Mouse (Mus musculus) heart, postnatal 0 days (tissue): ENCODE measurements around the gene Tom1l1. TPM values are rescaled to one million over a fixed set of nuclear protein-coding genes. Genes with fewer than 3 reads are reported as not detected.

ENCODE experiments used
- ATAC-seq: fragments of 200-750 bp; cut with Nextera tagmentation; 2 replicates; pipeline ENCODE4 v1.8.0; 2017; ENCODE audit warnings: low read depth, moderate number of reproducible peaks, moderate library complexity; ENCODE audit not compliant: insufficient read depth
- DNase-seq: peaks from one replicate; pipeline ENCODE4 v3.0.0-alpha.2; 2016; ENCODE audit warnings: low spot score
- H3K27ac ChIP-seq: fragments of 300-500 bp; sonication (generic); 2 replicates; pipeline ENCODE4 v1.5.1; 2014; ENCODE audit warnings: low read depth, mild to moderate bottlenecking
- H3K27me3 ChIP-seq: fragments of 300-500 bp; sonication (generic); 2 replicates; pipeline ENCODE4 v1.6.1; 2014; ENCODE audit warnings: low read length, mixed read lengths; ENCODE audit not compliant: control insufficient read depth, insufficient read depth
- H3K36me3 ChIP-seq: fragments of 300-500 bp; sonication (generic); replicated peaks from 2 replicates; pipeline ENCODE4 v1.6.1; 2014; ENCODE audit warnings: low read length, mixed read lengths; ENCODE audit not compliant: control insufficient read depth, insufficient read depth
- H3K4me1 ChIP-seq: fragments of 300-500 bp; sonication (generic); 2 replicates; pipeline ENCODE4 v1.6.1; 2014; ENCODE audit warnings: antibody characterized with exemption; ENCODE audit not compliant: control insufficient read depth, insufficient read depth
- H3K4me2 ChIP-seq: fragments of 300-500 bp; sonication (generic); 2 replicates; pipeline ENCODE4 v1.6.1; 2014; ENCODE audit warnings: low read depth, mild to moderate bottlenecking, low read length, moderate library complexity
- H3K4me3 ChIP-seq: fragments of 300-500 bp; sonication (generic); 2 replicates; pipeline ENCODE4 v1.5.1; 2014; ENCODE audit warnings: low read depth, low read length
- H3K9ac ChIP-seq: fragments of 300-500 bp; sonication (generic); replicated peaks from 2 replicates; pipeline ENCODE4 v1.6.1; 2014; ENCODE audit warnings: low read depth, low read length, mixed read lengths
- H3K9me3 ChIP-seq: fragments of 300-500 bp; sonication (generic); replicated peaks from 2 replicates; pipeline ENCODE4 v1.6.1; 2016; ENCODE audit warnings: low read length; ENCODE audit not compliant: control insufficient read depth
- CTCF ChIP-seq: IDR thresholded peaks from 2 replicates; pipeline ENCODE4 v1.5.1; 2016; ENCODE audit warnings: antibody characterized with exemption, control low read depth, low read depth
- EP300 ChIP-seq: IDR thresholded peaks from 2 replicates; pipeline ENCODE4 v1.6.1; 2016; ENCODE audit warnings: antibody characterized with exemption, low read depth
- WGBS: fragments of 180-500 bp; shearing (Covaris S2); extraction: QIAGEN DNeasy Blood & Tissue Kit; methylation state at CpG from one replicate; pipeline ENCODE4 v1.1.7; 2014; 5-methylcytosine and 5-hydroxymethylcytosine counted together
- polyA plus RNA-seq: library from polyadenylated mRNA; unstranded; fragments of >200 nt; fragmentation: Nextera tagmentation; extraction: Ambion mirVana; gene quantifications from 2 replicates; pipeline ENCODE4 v1.2.1, GENCODE M21; 2015
- total RNA-seq: library from RNA; depleted of rRNA; stranded (reverse); fragments of >200 nt; gene quantifications from 2 replicates; pipeline ENCODE4 v1.2.3, GENCODE M21; 2014; ENCODE audit warnings: low replicate concordance; rRNA removed

Tom1l1 gene
- total and polyA plus RNA-seq, 2 experiments from 2014 or later = 14.8 to 16.3 TPM

DNA sequence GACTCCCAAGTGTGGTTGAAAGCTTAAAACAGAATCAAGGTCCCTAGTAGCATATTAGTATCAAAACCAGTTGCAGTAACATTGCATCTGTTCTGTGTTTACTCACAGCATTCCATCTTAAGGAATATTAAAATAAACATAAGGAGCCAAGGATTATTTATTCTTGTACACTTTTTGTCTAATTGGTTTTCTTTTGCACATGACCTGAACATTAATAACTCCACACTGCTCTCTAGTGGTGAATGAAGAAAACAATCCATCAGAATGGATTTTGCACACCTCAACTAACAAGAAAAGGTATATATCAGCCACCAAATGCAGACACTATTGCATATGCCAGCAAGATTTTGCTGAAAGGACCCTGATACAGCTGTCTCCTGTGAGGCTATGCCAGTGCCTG, 71.7 kb downstream of the Tom1l1 start:
- Histone ChIP-seq H3K9ac (no peak overlapping the region), H3K4me1 (no peaks in the 10 kb centered on the region), H3K27me3 (no peaks in the 10 kb centered on the region), H3K36me3 (peaks cover 4% of the 10 kb centered on the region; the same call in 1 of the 2 replicates), H3K4me2 (no peak overlapping the region), H3K9me3 (no peaks in the 10 kb centered on the region), H3K27ac (no peak overlapping the region), H3K4me3 (no peak overlapping the region)
- ATAC-seq (no peak), DNase-seq (peak; percentile 71)
- peak; percentile 73 for TF ChIP-seq CTCF
- TF ChIP-seq EP300 = no peak

DNA sequence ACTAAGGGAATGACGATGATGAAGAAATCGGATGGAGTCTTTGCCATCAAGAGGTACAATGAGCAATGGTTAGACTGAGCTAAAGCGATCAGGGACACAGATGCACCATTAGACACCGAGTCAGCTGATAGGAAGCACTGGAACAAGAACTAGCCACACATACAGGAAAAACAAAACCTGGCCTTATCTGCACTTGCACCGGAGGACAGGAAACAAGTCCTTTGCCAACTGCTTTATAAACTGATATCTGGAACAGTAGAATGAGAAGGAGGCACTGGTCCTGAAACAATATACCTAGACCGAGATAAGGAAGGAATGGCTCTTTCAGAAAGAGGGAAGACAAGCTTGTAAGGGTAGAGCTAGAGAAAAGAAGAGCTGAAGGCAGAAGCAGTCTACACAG, 73.4 kb downstream of the Tom1l1 start:
- H3K9me3 ChIP-seq = no peaks in the 10 kb centered on the region
- H3K36me3 ChIP-seq = peaks cover 4% of the 10 kb centered on the region; the same call in 1 of the 2 replicates
- no peak overlapping the region for H3K4me2 ChIP-seq
- H3K4me1 ChIP-seq = no peaks in the 10 kb centered on the region
- H3K27me3 ChIP-seq = no peaks in the 10 kb centered on the region
- no peak for DNase-seq
- no peak overlapping the region for H3K9ac ChIP-seq
- no peak overlapping the region for H3K27ac ChIP-seq
- ATAC-seq = no peak
- WGBS = 53% methylated on average over 6 of the region's 6 CpGs
- H3K4me3 ChIP-seq = no peak overlapping the region
- TF ChIP-seq CTCF = no peak
- no peak for TF ChIP-seq EP300

DNA sequence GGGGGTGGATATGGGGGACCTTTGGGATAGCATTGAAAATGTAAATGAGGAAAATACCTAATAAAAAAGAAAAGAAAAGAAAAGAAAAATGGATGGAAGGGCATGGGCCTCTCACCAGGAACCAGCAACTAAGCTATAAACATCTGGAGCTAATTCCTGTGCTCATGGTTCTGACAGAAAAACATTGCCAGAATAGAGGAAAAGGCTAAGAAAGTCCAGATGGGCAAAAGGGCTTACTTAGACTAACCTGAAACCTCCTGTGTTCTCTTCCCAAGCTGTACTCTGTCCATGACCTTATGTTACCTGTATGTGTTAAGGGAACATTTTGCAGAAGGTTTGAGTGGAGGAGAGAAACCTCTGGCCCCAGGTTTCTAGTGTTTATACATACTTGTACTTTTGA, 76.0 kb downstream of the Tom1l1 start:
- Histone ChIP-seq H3K9ac (no peak overlapping the region), H3K27ac (no peak overlapping the region), H3K36me3 (peaks cover 1% of the 10 kb centered on the region; the same call in 1 of the 2 replicates), H3K4me3 (no peak overlapping the region), H3K27me3 (no peaks in the 10 kb centered on the region), H3K4me2 (no peak overlapping the region), H3K9me3 (no peaks in the 10 kb centered on the region), H3K4me1 (no peaks in the 10 kb centered on the region)
- no peak for DNase-seq
- TF ChIP-seq CTCF (no peak), EP300 (no peak)
- no peak for ATAC-seq

DNA sequence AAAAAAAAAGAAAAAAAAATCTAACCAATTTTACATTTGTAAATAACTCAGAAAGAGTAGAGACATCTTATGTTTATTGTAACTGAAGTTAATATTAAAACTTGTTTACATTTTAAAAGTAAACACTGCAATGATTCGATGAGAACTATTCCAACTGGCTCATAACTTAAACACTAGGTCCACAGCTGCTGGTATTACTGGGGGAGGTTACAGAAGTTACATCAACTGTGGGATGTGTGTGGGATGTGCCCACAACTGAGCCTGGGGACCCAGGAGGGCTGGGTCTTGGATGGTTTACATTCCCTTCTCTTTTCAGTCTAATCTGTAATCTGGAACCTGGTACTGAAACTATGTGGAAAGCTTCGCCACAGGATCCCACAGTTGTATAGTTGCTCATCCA, 85.1 kb downstream of the Tom1l1 start:
- no peak overlapping the region for H3K4me2 ChIP-seq
- H3K9ac ChIP-seq = no peak overlapping the region
- H3K27ac ChIP-seq = no peak overlapping the region
- H3K9me3 ChIP-seq = no peaks in the 10 kb centered on the region
- 86% methylated on average over 2 of the region's 2 CpGs for WGBS
- DNase-seq (no peak), ATAC-seq (no peak)
- no peak overlapping the region for H3K4me3 ChIP-seq
- H3K36me3 ChIP-seq = peaks cover 23% of the 10 kb centered on the region
- TF ChIP-seq CTCF = no peak
- H3K4me1 ChIP-seq = no peaks in the 10 kb centered on the region
- no peaks in the 10 kb centered on the region for H3K27me3 ChIP-seq

DNA sequence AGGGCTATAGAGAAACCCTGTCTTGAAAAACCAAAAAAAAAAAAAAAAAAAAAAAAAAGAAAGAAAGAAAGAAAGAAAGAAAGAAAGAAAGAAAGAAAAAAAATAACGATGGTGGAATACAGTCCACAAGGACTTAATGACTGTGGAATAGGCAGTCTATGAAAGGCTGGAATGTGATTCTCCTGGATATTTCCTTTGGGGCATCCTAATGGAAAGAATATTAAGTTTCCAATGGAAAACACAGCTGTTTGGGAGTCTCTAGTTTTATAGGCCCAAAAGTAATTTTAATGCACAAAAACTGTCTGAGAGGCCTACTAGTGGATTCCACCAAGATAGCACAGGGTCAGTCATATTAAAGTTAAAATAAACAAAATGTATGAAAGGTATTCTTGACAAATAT, 92.3 kb downstream of the Tom1l1 start:
- Histone ChIP-seq H3K4me1 (no peaks in the 10 kb centered on the region), H3K36me3 (0 out of 2 replicates have a peak, but pooled peaks cover 12% of the 10 kb centered on the region), H3K4me2 (no peak overlapping the region), H3K4me3 (no peak overlapping the region), H3K27me3 (no peaks in the 10 kb centered on the region), H3K27ac (no peak overlapping the region), H3K9ac (no peak overlapping the region), H3K9me3 (no peaks in the 10 kb centered on the region)
- no peak for TF ChIP-seq EP300
- TF ChIP-seq CTCF = no peak
- DNase-seq (no peak), ATAC-seq (no peak)
- WGBS = 83% methylated on average over 1 of the region's 1 CpGs

Other genes starting within 250 kb of the Tom1l1 start
- gene Stxbp4, start 50.3 kb downstream of the Tom1l1 start, total RNA-seq = 2.9 and 5.2 TPM in 2 replicates
- 4.7 and 5.6 TPM in 2 replicates for gene Stxbp4, start 50.3 kb downstream of the Tom1l1 start, polyA plus RNA-seq
- 17.9 and 18.6 TPM in 2 replicates for gene Cox11, start 50.2 kb downstream of the Tom1l1 start, total RNA-seq
- 32.2 and 32.6 TPM in 2 replicates for gene Cox11, start 50.2 kb downstream of the Tom1l1 start, polyA plus RNA-seq